Mouse (Mus musculus) kidney, postnatal 10 days (tissue): ENCODE results near the gene Spata13.

ENCODE experiments used
- DNase-seq: peaks from one replicate; pipeline ENCODE4 v3.0.0; 2021; ENCODE audit warnings: mixed read lengths

Spata13 gene

DNA sequence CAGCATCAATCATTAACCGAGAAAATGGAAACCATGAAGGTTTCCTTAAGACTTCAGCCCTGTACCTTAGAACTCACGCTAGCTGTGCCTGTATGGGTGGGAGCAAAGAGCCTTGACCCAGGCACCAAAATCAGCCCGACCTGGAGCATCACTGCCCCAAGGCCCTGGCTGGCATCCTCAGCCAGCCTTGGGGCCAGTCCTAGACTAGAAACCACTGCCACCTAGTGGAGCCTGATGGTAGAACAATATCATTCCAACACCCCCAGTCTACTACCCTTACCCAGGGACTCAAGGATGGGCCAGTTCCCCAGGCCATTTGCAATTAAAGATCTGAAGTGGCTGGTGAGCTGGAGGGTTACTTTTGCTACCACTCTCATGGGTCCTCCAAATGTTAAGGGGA lies 156.3 kb downstream of the Spata13 start:
- peak; percentile 72 for DNase-seq

DNA sequence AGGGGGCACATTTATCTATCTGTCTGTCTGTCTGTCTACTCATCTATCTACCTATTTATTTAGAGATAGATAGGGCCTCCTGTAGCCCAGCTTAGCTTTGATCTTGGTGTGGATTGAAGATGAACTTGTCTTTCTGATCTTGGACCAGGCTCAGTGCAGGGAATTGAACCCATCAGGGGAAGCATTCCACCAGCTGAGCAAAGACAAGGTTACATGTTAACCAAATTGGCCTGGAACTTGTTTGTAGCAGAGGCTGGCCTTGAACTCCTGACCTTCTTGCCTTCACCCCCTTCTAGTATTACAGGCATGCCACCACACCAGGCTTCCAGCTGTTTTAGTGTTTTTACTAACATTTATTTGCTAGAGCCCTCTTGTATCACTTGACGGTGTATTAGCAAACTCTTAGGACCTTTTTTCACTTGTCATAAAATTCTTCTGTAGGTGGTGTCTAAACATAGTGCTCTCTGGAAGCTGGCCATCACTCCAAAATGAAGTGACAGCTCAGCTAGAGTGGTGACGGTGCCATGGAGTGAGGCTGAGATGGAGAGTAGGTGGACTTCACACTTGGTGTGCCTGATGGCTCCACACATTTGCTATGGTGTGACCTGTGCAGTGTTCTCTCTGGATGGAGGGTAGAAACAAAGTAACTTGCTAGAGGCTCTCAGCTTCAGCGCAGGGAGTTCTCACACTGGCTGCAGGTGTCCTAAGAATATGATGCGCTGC lies 163.0 kb downstream of the Spata13 start:
- no peak for DNase-seq

DNA sequence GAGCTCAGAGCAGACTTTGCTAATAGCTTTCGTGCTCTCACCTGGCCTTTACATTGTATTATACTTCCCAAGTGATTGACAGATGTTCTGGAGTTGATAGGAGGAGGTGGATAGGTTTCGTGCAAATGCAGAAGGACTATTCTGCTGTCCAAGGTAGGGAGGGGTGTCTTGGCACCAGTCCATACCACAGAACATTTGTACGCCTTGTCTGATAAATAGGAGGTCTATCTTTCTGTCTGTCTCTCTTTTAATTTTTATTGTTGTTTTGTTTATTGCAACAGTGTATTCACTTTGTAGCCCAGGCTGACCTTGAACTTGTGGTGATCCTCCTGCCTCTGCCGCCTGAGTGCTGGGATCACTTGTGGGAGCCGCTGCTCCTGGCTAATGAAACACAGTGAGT lies 163.8 kb downstream of the Spata13 start:
- no peak for DNase-seq

DNA sequence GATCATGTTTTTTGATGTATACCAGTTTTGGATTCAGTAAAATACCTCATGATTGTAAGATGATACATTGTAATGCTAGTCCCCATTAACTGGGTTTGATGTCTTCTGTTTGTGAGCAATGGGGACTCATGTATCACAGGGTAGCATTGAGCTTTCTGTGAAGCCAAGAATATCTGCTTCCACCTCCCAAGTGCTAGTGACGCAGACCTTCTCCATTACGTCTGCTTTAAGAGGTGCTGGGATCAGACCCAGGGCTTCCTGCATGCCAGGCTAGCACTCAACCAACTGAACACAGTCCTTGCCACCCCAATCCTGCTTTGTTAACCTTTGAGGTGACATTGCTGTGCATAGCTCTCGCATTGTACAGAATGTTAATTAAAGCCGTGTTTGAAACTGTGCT lies 164.9 kb downstream of the Spata13 start:
- no peak for DNase-seq

DNA sequence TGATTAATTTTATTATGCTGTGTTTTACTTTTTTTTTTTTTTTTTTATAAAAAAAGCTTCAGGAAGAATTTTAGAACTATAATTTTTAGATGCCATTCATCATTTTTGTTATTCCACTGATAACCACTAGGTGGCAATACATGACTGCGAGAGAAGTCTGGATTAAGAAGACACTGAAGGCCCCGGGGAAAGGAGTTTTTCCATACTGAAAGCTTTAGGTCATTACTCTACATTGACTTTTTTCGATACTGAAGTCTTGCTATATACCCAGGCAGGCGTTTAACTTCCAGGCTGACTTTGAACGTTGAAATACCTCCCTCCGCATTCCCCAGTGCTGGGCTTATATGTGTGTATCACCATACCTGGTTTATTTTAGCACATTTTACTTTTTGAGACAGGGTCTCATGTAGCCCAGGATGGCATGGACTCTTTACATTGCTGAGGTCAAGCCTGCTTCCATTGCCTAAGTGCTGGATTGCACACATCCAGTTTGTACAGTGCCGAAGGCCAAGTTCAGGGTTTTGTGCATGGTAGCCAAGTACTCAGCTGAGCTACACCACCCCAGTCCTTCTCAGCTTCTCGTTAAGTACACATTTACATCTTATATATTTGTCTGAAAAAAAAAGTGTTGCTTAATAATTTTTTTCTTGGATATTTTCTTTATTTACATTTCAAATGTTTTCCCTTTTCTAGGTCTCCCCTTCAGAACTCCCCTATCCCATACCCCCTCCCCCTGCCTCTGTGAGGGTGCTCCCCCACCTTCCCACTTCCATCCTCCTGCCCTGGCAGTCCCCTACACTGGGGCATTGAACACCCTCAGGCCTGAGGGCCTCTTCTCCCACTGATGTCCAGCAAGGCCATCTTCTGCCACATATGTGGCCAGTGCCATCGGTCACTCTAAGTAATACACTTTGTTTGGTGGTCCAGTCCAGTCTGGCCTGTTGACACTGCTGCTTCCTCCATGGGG lies 166.2 kb downstream of the Spata13 start:
- DNase-seq: no peak

DNA sequence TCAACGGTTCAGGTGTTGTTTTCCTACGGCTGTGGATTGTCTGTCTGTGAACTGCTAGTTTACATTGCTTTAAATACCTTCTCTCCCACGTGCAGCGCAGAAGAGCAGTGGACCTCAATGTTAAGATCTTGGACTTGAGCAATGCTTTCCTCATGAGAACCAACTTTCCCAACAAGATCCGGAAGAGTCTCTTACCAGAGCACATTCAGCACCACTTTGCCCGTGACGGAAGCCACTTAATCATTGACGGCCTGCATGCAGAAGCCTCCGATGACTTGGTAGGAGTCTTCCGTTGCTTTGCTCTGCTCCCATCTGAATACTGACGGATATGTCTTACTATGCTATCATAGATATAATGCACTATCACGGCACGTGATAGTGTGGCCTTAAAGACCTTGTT lies 168.2 kb downstream of the Spata13 start:
- no peak for DNase-seq

DNA sequence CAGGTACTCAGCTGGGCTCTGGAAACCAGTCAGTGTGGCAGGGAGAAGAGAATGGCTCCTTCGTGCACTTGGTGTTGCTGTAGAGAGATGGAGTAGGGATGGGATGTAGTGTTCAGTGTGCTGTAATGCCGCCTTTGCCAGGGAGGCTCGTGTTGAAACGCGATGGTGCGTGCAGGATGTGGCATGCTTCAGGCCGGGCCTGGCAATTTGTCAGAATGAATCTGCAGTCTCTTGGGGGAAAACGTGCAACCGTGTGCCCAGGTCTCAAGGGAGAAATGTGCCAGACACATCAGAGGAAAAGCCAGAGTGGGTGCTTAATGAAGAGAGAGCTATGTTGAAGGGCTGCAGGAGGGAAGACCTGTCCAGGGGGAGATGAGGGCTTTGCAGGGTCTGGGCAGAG lies 171.2 kb downstream of the Spata13 start:
- no peak for DNase-seq

DNA sequence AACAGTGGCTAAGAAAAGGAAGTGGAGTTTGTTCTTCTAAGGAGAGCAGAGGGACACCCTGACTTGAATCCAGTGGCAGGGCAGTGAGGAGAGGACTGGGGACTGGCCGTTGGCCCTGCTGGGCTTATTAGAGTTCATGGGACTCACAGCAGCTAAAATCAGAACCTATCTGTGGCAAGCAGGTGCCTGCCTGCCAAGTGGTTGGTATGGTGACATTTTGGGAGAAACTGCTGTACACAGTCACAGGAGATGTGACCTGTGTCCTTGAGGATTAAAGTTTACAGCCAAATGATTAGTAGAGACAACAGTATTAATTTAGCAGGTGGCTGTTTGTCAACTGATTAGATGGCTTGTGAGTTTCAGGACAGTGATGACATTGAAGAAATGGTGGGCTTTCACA lies 172.1 kb downstream of the Spata13 start:
- DNase-seq: no peak

DNA sequence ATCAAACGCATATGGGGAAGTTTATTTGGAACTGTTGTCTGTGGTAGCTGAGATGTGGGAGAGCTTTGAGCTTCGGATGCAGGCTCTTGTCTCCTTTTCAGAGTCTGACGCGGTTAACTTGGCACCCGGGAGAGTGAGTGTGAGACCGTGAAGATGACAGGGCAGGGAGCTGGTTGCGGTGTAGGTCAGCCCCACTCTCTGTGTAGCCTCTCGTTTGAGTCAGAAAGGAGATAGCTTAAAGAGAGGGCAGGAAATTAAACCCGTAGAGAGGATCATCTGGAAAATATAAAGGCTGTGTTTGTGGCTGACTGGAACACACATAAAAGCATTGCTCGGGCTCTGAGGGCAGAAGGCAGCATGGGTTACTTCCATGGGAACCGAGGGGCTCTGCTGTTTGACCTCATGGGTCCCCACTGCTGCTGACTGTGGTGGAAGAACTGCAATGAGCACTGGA lies 173.1 kb downstream of the Spata13 start:
- no peak for DNase-seq

DNA sequence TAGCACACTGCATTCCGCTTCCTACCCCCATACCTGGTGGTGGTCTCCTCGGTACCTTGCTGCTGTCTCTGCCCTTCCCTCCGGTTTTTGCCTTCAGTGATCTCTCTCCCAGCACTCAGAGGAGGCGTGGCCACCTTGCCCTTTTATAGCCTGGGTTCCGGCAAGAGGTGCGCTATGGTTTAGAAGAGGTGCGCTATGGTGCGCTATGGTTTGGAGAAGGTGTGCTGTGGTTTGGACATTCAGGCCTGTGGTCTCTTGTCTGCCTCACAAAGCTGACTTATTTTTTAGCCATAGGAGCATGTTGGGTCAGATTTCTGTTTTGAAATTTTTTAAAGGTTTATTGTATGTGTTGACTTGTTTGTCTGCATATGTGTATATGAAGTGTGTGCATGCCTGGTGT lies 176.1 kb downstream of the Spata13 start:
- no peak for DNase-seq

- no peak for DNase-seq
These were observed 177.7 kb downstream of the Spata13 start for GRCm38 (mm10) chr14:60811547-60811946.
